Mouse (Mus musculus) testis, adult 2 months (tissue): ENCODE measurements around the gene Rnase2b.
"Not testable (repeated sequence)": the region's sequence is repeated elsewhere in the genome, so short reads cannot be mapped to it uniquely, and the experiment has no call there.

Experiments
- CTCF ChIP-seq: fragments of 200-500 bp; IDR thresholded peaks from 2 replicates; pipeline ENCODE4 v1.5.1; 2012; ENCODE audit warnings: low read depth, mild to moderate bottlenecking, inconsistent platforms, low read length, moderate library complexity; ENCODE audit not compliant: control insufficient read depth, insufficient read depth, insufficient replicate concordance
- POLR2A ChIP-seq: fragments of 200-500 bp; IDR thresholded peaks from 2 replicates; pipeline ENCODE4 v1.6.1; 2012; ENCODE audit warnings: low read depth, mild to moderate bottlenecking, inconsistent platforms, low read length, moderate library complexity; ENCODE audit not compliant: control insufficient read depth

DNA sequence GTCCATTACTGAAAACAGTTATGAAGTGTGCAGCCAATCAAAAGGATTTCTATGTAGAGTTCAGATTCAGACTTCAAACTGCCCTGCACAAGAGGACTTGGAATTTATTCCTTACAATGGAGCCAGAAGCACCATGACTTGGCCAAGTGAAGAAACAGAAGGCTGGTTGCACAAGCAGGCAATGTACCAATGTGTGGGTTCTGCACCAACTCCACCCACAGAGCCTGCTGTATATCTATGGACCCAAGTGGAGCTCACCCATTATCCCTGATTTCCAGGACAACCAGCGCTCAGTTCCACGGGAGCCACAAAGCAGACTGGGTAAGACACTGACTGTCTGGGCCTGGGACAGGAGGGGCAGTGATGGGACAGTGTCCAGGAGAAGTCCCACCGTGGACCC is at the start of gene Rnase2b:
- TF ChIP-seq POLR2A, CTCF: not testable (repeated sequence)
